Mouse (Mus musculus): Measurements from ENCODE around the gene Kdm5b.

- TF ChIP-seq CHD2 (IDR thresholded peaks at IDR 0.05; ENCODE audit: low read depth, low read length) (peak; percentile 67; the same call in 1 of the 2 replicates), HCFC1 (IDR thresholded peaks at IDR 0.05; ENCODE audit: borderline replicate concordance, insufficient read depth, low read length) (no peak), ZC3H11A (IDR thresholded peaks at IDR 0.05; ENCODE audit: borderline replicate concordance, low read depth, low read length) (no peak), MAFK (IDR thresholded peaks at IDR 0.05; ENCODE audit: insufficient read depth, low read depth, low read length) (no peak), ZNF384 (IDR thresholded peaks at IDR 0.05; ENCODE audit: low read depth, low read length) (no peak)
Observed at GRCm38 (mm10) chr1:134556671-134557218, 3.2 kb upstream of the Kdm5b start.
